Mouse (Mus musculus): ENCODE data around the gene Msn. TPM values are rescaled to one million over a fixed set of nuclear protein-coding genes. Genes with fewer than 3 reads are reported as not detected.

Gene Msn
- 172 and 194 TPM in 2 replicates for polyA plus RNA-seq (2015; fragmentation: Nextera tagmentation; extraction: Ambion mirVana)

GRCm38 (mm10) chrX:96095509-96096499 is at the start of gene Msn:
Msn (plus strand) TSS chrX:96096042.
- peak within 1 kb of the TSS; percentile 85 for H3K27ac ChIP-seq
- H3K4me3 ChIP-seq = peak within 1 kb of the TSS; percentile 63
- no peaks in the 10 kb centered on the region for H3K27me3 ChIP-seq
- H3K4me1 ChIP-seq (replicated peaks) = peaks cover 2% of the 10 kb centered on the region; the same call in 1 of the 2 replicates
- no peaks in the 10 kb centered on the region for H3K36me3 ChIP-seq
- WGBS = 9% methylated on average over 36 of the region's 44 CpGs
- ATAC-seq (replicated peaks; ENCODE audit: insufficient number of reproducible peaks, insufficient read depth, low FRiP score, low read depth) = peak; percentile 87
- peak within 1 kb of the TSS; percentile 64 for H3K4me2 ChIP-seq
- peak within 1 kb of the TSS; percentile 67 for H3K9ac ChIP-seq
- no peaks in the 10 kb centered on the region for H3K9me3 ChIP-seq (replicated peaks)

GRCm38 (mm10) chrX:96052798-96053197 is 43.0 kb upstream of the Msn start:
- H3K4me3 ChIP-seq = no peak overlapping the region
- H3K4me1 ChIP-seq (replicated peaks) = no peaks in the 10 kb centered on the region
- peak overlapping the region; percentile 9; the same call in 1 of the 2 replicates for H3K27ac ChIP-seq
- H3K27me3 ChIP-seq = no peaks in the 10 kb centered on the region
- no peak overlapping the region for H3K4me2 ChIP-seq
- ATAC-seq (replicated peaks; ENCODE audit: insufficient number of reproducible peaks, insufficient read depth, low FRiP score, low read depth) = peak; percentile 66
- H3K9ac ChIP-seq = no peak overlapping the region
- no peaks in the 10 kb centered on the region for H3K36me3 ChIP-seq
- 24% methylated on average over 1 of the region's 1 CpGs for WGBS
- no peaks in the 10 kb centered on the region for H3K9me3 ChIP-seq (replicated peaks)

- no peaks in the 10 kb centered on the region for H3K4me1 ChIP-seq (replicated peaks)
- no peaks in the 10 kb centered on the region for H3K9me3 ChIP-seq (replicated peaks)
- no peak overlapping the region for H3K4me3 ChIP-seq
- H3K27me3 ChIP-seq = no peaks in the 10 kb centered on the region
- H3K4me2 ChIP-seq = no peak overlapping the region
- H3K27ac ChIP-seq = no peak overlapping the region
- H3K36me3 ChIP-seq = no peaks in the 10 kb centered on the region
- H3K9ac ChIP-seq = no peak overlapping the region
- ATAC-seq (replicated peaks; ENCODE audit: insufficient number of reproducible peaks, insufficient read depth, low FRiP score, low read depth) = no peak
These were observed 18.1 kb upstream of the Msn start for GRCm38 (mm10) chrX:96077747-96078146.

GRCm38 (mm10) chrX:96086259-96086658 is 9.6 kb upstream of the Msn start:
- H3K4me1 ChIP-seq (replicated peaks) = no peaks in the 10 kb centered on the region
- no peak for ATAC-seq (replicated peaks; ENCODE audit: insufficient number of reproducible peaks, insufficient read depth, low FRiP score, low read depth)
- no peak overlapping the region for H3K9ac ChIP-seq
- no peak overlapping the region for H3K4me2 ChIP-seq
- H3K27me3 ChIP-seq = no peaks in the 10 kb centered on the region
- no peak overlapping the region for H3K4me3 ChIP-seq
- no peaks in the 10 kb centered on the region for H3K9me3 ChIP-seq (replicated peaks)
- WGBS = 41% methylated on average over 2 of the region's 2 CpGs
- H3K36me3 ChIP-seq = no peaks in the 10 kb centered on the region
- H3K27ac ChIP-seq = no peak overlapping the region

- Histone ChIP-seq H3K27ac (peak overlapping the region; percentile 85), H3K4me3 (peak overlapping the region; percentile 63), H3K4me1 (replicated peaks) (peaks cover 2% of the 10 kb centered on the region; the same call in 1 of the 2 replicates), H3K4me2 (peak overlapping the region; percentile 64), H3K27me3 (no peaks in the 10 kb centered on the region), H3K36me3 (no peaks in the 10 kb centered on the region), H3K9ac (peak overlapping the region; percentile 67), H3K9me3 (replicated peaks) (no peaks in the 10 kb centered on the region)
- WGBS = 11% methylated on average over 15 of the region's 15 CpGs
- no peak for ATAC-seq (replicated peaks; ENCODE audit: insufficient number of reproducible peaks, insufficient read depth, low FRiP score, low read depth)
These were observed 820 bp downstream of the Msn start for GRCm38 (mm10) chrX:96096513-96097210.

GRCm38 (mm10) chrX:96097491-96097970 is 1.7 kb downstream of the Msn start:
- Histone ChIP-seq H3K4me1 (replicated peaks) (peaks cover 2% of the 10 kb centered on the region; the same call in 1 of the 2 replicates), H3K4me2 (peak overlapping the region; percentile 64), H3K36me3 (no peaks in the 10 kb centered on the region), H3K27ac (peak overlapping the region; percentile 85), H3K9me3 (replicated peaks) (no peaks in the 10 kb centered on the region), H3K27me3 (no peaks in the 10 kb centered on the region), H3K9ac (peak overlapping the region; percentile 67), H3K4me3 (peak overlapping the region; percentile 63)
- WGBS = 25% methylated on average over 5 of the region's 5 CpGs
- no peak for ATAC-seq (replicated peaks; ENCODE audit: insufficient number of reproducible peaks, insufficient read depth, low FRiP score, low read depth)

GRCm38 (mm10) chrX:96099003-96099402 is 3.2 kb downstream of the Msn start:
- H3K27ac ChIP-seq = no peak overlapping the region
- H3K4me1 ChIP-seq (replicated peaks) = peaks cover 2% of the 10 kb centered on the region; the same call in 1 of the 2 replicates
- H3K4me3 ChIP-seq = peak overlapping the region; percentile 11
- no peak overlapping the region for H3K9ac ChIP-seq
- WGBS = 46% methylated on average over 2 of the region's 2 CpGs
- ATAC-seq (replicated peaks; ENCODE audit: insufficient number of reproducible peaks, insufficient read depth, low FRiP score, low read depth) = no peak
- H3K4me2 ChIP-seq = peak overlapping the region; percentile 43
- H3K36me3 ChIP-seq = no peaks in the 10 kb centered on the region
- no peaks in the 10 kb centered on the region for H3K27me3 ChIP-seq
- H3K9me3 ChIP-seq (replicated peaks) = no peaks in the 10 kb centered on the region

DNA sequence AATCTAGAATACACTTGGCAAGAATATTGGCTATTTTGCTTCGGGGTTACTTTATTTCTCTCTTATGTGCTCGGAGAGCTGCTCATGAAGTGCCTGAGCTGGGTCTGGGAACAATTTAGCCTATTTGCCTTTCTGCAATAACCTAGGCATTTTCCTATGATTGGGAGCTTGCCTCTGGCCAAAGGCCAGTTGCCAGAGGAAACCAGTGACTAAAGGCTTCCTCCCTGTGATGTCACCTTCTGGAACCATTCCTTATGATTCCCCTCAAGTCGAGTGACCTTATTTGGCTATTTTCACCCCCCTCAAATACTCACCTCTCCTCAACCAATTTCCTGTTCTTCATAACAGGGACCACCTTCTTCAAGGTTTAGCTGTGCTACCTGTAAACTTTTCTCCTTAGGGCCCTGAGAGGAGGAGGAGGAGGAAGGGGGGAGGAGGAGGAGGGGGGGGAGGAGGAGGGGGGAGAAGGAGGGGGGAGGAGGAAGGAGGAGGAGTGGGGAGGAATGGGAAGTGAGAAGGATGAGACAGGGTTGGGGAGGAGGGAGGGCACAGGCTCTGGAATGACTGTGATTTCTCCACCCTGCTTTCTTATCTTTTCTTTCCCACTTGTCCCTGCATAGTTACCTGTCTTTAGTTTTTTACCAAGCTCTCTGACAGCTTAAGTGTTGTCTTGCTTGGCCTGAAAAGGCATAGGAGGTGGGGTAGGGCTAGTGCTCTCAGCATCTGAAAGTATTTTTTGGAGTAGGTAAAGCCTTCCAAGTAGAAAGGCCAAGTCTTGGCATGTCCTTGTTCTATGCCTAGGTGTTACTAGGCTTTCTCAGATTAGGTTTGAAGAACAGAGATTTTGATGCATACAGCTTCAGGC is 11.8 kb downstream of the Msn start:
- Histone ChIP-seq H3K27ac (0 out of 2 replicates have a peak overlapping the region, but pooled peaks have one; percentile 31), H3K4me2 (no peak overlapping the region), H3K27me3 (no peaks in the 10 kb centered on the region), H3K9ac (no peak overlapping the region), H3K4me3 (no peak overlapping the region), H3K9me3 (replicated peaks) (no peaks in the 10 kb centered on the region), H3K36me3 (no peaks in the 10 kb centered on the region), H3K4me1 (replicated peaks) (no peaks in the 10 kb centered on the region; the same call in 1 of the 2 replicates)
- ATAC-seq (replicated peaks; ENCODE audit: insufficient number of reproducible peaks, insufficient read depth, low FRiP score, low read depth) = 0 out of 2 replicates have a peak, but pooled peaks have one; percentile 14
- 47% methylated on average over 3 of the region's 3 CpGs for WGBS

DNA sequence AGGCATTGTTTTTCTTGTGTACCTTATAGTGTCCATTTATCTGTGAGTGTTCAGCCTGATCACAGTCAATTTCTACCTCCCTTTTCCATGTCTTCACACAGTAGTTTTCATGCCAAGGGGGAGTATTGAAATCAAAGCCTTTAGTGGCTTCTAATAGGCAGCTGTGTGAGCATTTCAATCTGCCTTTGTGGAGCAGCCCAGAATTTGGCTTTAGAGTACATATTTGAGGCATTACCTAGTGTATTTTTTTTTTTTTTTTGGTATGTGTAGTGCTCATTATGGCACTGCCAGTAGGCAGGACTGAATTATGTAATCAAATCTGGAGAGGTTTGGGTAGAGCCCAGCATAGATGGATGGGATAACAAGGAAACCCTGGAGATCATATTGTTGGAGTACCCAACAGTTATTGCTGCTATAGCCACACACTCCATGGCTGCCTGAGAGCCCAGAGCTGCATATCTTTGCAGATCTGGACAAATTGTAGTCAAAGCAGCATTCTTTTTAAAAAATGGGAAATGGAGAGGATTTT is 17.3 kb downstream of the Msn start:
- no peak overlapping the region for H3K4me3 ChIP-seq
- no peak overlapping the region for H3K4me2 ChIP-seq
- H3K4me1 ChIP-seq (replicated peaks) = no peaks in the 10 kb centered on the region
- H3K27me3 ChIP-seq = no peaks in the 10 kb centered on the region
- no peak overlapping the region for H3K27ac ChIP-seq
- ATAC-seq (replicated peaks; ENCODE audit: insufficient number of reproducible peaks, insufficient read depth, low FRiP score, low read depth) = no peak
- H3K9ac ChIP-seq = no peak overlapping the region
- no peaks in the 10 kb centered on the region for H3K9me3 ChIP-seq (replicated peaks)
- no peaks in the 10 kb centered on the region for H3K36me3 ChIP-seq

DNA sequence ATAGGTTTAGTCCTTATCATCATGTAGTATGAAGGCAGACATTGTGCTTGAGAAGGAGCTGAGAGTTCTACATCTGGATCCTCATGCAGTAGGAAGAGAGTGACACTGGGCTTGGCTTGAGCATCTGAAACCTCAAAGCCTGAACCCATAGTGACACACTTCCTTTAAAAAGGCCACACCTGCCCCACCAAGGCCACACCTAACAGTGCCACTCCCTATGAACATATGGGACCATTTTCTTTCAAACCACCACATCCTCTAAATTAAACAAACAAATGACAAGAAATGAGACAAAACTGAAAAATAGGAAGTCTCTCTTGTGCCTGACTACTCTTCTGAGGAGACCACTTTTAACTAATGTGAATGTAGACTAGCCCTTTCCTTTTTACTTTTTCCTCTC is 19.7 kb downstream of the Msn start:
- Histone ChIP-seq H3K9ac (no peak overlapping the region), H3K4me1 (replicated peaks) (no peaks in the 10 kb centered on the region), H3K4me3 (no peak overlapping the region), H3K9me3 (replicated peaks) (no peaks in the 10 kb centered on the region), H3K27me3 (no peaks in the 10 kb centered on the region), H3K4me2 (no peak overlapping the region), H3K36me3 (no peaks in the 10 kb centered on the region), H3K27ac (no peak overlapping the region)
- no peak for ATAC-seq (replicated peaks; ENCODE audit: insufficient number of reproducible peaks, insufficient read depth, low FRiP score, low read depth)

Measured in heart, embryonic 15.5 days (tissue).